Mouse (Mus musculus) thymus, adult 2 months (tissue): ENCODE measurements around the gene Olfr1564.
"Not testable (repeated sequence)": the region's sequence is repeated elsewhere in the genome, so short reads cannot be mapped to it uniquely, and the experiment has no call there.

Source experiments
- CTCF ChIP-seq: fragments of 200-500 bp; IDR thresholded peaks from 2 replicates; pipeline ENCODE4 v1.5.1; 2012; ENCODE audit warnings: mild to moderate bottlenecking, control low read depth, low read length, moderate library complexity, borderline replicate concordance; ENCODE audit not compliant: control insufficient read depth, poor library complexity, insufficient read depth; ENCODE audit errors: extremely low read depth
- POLR2A ChIP-seq: fragments of 200-500 bp; IDR thresholded peaks from 2 replicates; pipeline ENCODE4 v1.6.1; 2012; ENCODE audit warnings: mild to moderate bottlenecking, low read length, control low read depth, moderate library complexity; ENCODE audit not compliant: control insufficient read depth, poor library complexity, insufficient read depth; ENCODE audit errors: extremely low read depth

DNA sequence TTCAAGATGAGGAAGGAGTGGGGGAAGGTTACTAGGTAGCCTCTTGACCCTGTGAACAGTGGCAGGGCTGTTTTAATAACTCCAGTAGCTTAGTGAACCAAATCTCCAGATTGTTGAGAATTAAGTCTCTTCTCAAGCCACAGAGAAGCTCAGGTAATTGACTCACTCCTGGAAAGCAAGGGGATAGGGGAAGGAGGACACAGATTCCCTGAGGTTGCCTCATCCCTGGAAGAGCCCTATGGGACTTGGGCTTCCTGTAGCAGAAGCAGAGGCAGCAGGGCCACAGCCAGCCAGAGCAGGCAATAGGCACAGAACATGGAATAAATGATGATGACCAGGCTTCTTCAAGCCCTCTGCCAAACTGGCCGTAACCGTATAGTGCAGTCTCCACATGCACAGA lies 30.5 kb downstream of the Olfr1564 start, which contains the start of gene Olfr239:
- TF ChIP-seq CTCF, POLR2A: not testable (repeated sequence)
